Mouse (Mus musculus): ENCODE measurements at regions not wholly inside any gene's neighbourhood (a gene's known extent, or its start where the extent isn't known, plus 50 kb on each side); places are given as distances from the start of the nearest gene placed in this dataset.

DNA sequence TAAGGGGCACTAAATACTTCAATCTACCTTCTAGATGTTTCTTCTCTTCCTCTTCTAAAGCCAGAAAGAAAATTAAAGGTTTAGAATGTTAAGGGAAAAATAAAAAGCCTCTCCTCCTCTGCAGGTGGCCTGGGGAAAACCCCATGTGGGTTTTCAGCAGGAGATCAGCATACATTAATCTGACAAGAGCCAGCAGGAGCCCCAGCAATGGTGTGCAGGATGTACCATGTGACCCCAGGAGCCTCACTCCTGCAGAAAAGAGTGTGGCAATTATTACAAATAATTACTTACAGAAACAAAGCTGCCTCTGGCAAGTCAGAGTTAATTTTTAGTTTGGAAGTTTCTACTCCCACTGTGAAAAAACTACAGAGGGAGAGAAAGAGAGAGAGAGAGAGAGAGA lies 440.4 kb downstream of the Zpld1 start:
- TF ChIP-seq CTCF (IDR thresholded peaks at IDR 0.05) (no peak), POLR2A (IDR thresholded peaks at IDR 0.05; ENCODE audit: insufficient read depth, low read depth, low read length) (no peak)
